10 mouse cellular contexts compared by ENCODE assay signal in the genomic region with DNA sequence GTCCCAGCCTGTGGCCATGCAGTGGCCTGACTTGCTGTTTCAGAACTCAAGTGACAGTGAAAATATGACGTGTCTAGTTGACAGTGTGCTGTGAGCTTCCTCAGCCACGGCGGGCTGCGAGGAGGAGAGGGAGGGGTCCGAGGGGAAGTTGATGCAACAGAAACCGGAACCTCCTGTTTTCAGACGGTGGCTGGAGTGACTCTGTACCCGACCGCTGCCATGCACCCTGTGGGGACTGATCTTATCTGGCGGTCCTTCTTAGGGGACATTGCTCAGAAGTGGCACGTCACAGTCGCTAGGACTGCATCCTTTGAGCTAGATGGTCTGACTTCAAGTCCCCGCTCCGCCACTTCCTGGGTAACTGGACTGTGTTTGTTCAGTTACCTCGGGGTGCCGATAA. TPM values are rescaled to one million over a fixed set of nuclear protein-coding genes. Genes with fewer than 3 reads are reported as not detected.
DNase-seq lines count a peak whose midpoint lies in the region; ATAC-seq and TF ChIP-seq lines count a peak whose summit lies in the region.
"Had no signal": no experiment of that assay in that cellular context is flagged by ENCODE, and none has a peak within 500 bp of the region (broad histone marks: within the 10 kb centered on the region; RNA-seq: fewer than 3 reads in every experiment).

No protein-coding gene starts in this region.

- no peaks in the 10 kb centered on the region for H3K27me3 ChIP-seq in testis, adult 2 months (ENCODE audit: control insufficient read depth, insufficient read depth, low read length)
- H3K27me3 ChIP-seq in liver, embryonic 12.5 days (replicated peaks) = no peaks in the 10 kb centered on the region
- H3K27me3 ChIP-seq in midbrain, embryonic 16.5 days (ENCODE audit: control insufficient read depth, insufficient read depth, low read depth, low read length) = no peaks in the 10 kb centered on the region
- no peaks in the 10 kb centered on the region for H3K27me3 ChIP-seq in midbrain, embryonic 15.5 days (replicated peaks)
- H3K27me3 ChIP-seq: embryonic facial prominence, embryonic 12.5 days; limb, embryonic 13.5 days had no signal

- no peak for TF ChIP-seq CTCF in testis, adult 2 months (IDR thresholded peaks at IDR 0.05; ENCODE audit: control insufficient read depth, insufficient read depth, insufficient replicate concordance, low read depth, low read length)

- no peaks in the 10 kb centered on the region for H3K36me3 ChIP-seq in testis, adult 2 months (ENCODE audit: control insufficient read depth, insufficient read depth, low read length)
- no peaks in the 10 kb centered on the region for H3K36me3 ChIP-seq in liver, embryonic 12.5 days
- no peaks in the 10 kb centered on the region for H3K36me3 ChIP-seq in midbrain, embryonic 16.5 days (ENCODE audit: control insufficient read depth, insufficient read depth, low read length)
- H3K36me3 ChIP-seq in midbrain, embryonic 15.5 days (replicated peaks) = no peaks in the 10 kb centered on the region
- H3K36me3 ChIP-seq: embryonic facial prominence, embryonic 12.5 days; limb, embryonic 13.5 days had no signal

- peak overlapping the region; percentile 49 for H3K4me2 ChIP-seq in liver, embryonic 12.5 days
- H3K4me2 ChIP-seq in midbrain, embryonic 16.5 days (ENCODE audit: low read length) = no peak overlapping the region
- no peak overlapping the region for H3K4me2 ChIP-seq in midbrain, embryonic 15.5 days
- H3K4me2 ChIP-seq: embryonic facial prominence, embryonic 12.5 days; limb, embryonic 13.5 days had no signal

- TF ChIP-seq POLR2A in testis, adult 2 months (IDR thresholded peaks at IDR 0.05; ENCODE audit: control insufficient read depth, low read depth, low read length) = no peak

- H3K4me1 ChIP-seq in testis, adult 2 months (ENCODE audit: control insufficient read depth, insufficient read depth, low read length) = peaks cover 11% of the 10 kb centered on the region
- H3K4me1 ChIP-seq in liver, embryonic 12.5 days = peaks cover 15% of the 10 kb centered on the region
- H3K4me1 ChIP-seq in midbrain, embryonic 16.5 days (ENCODE audit: control insufficient read depth, insufficient read depth, low read length) = no peaks in the 10 kb centered on the region
- H3K4me1 ChIP-seq in midbrain, embryonic 15.5 days = no peaks in the 10 kb centered on the region
- H3K4me1 ChIP-seq: embryonic facial prominence, embryonic 12.5 days had no signal

- no peaks in the 10 kb centered on the region for H3K9me3 ChIP-seq in liver, embryonic 12.5 days (replicated peaks)
- no peaks in the 10 kb centered on the region for H3K9me3 ChIP-seq in midbrain, embryonic 16.5 days (replicated peaks; ENCODE audit: control insufficient read depth, low read length, poor library complexity, severe bottlenecking)
- H3K9me3 ChIP-seq in midbrain, embryonic 15.5 days = no peaks in the 10 kb centered on the region
- H3K9me3 ChIP-seq: embryonic facial prominence, embryonic 12.5 days; limb, embryonic 13.5 days had no signal

- no peak overlapping the region for H3K9ac ChIP-seq in liver, embryonic 12.5 days
- no peak overlapping the region for H3K9ac ChIP-seq in midbrain, embryonic 16.5 days (ENCODE audit: low read depth, low read length)
- H3K9ac ChIP-seq in midbrain, embryonic 15.5 days = no peak overlapping the region
- H3K9ac ChIP-seq: embryonic facial prominence, embryonic 12.5 days; limb, embryonic 13.5 days had no signal

- no peak for DNase-seq in testis, postnatal 14 days (ENCODE audit: low spot score)
- peak; percentile 75 to 78 for DNase-seq in monocyte, adult 2 months (ENCODE audit: low read depth in 1 of 2, low spot score in 2 of 2)
- DNase-seq in thymus, postnatal 36 days = peak; percentile 71 to 76
- DNase-seq in kidney, adult 9 months = no peak

- WGBS in liver, embryonic 12.5 days (ENCODE audit: insufficient replicate concordance) = 26% methylated on average over 16 of the region's 16 CpGs
- WGBS in midbrain, embryonic 16.5 days = 89% methylated on average over 16 of the region's 16 CpGs
- WGBS in midbrain, embryonic 15.5 days = 78% methylated on average over 16 of the region's 16 CpGs

- ATAC-seq in liver, embryonic 12.5 days = peak; percentile 45
- no peak for ATAC-seq in midbrain, embryonic 16.5 days
- no peak for ATAC-seq in midbrain, embryonic 15.5 days (replicated peaks)

- H3K4me3 ChIP-seq in testis, adult 2 months (ENCODE audit: control insufficient read depth, low read depth, low read length) = peak overlapping the region; percentile 54
- 0 out of 2 replicates have a peak overlapping the region, but pooled peaks have one; percentile 21 for H3K4me3 ChIP-seq in liver, embryonic 12.5 days
- no peak overlapping the region for H3K4me3 ChIP-seq in midbrain, embryonic 16.5 days (ENCODE audit: low read depth, low read length)
- no peak overlapping the region for H3K4me3 ChIP-seq in midbrain, embryonic 15.5 days
- H3K4me3 ChIP-seq: embryonic facial prominence, embryonic 12.5 days; limb, embryonic 13.5 days had no signal

- no peak overlapping the region; the same call in 1 of the 2 replicates for H3K27ac ChIP-seq in testis, adult 2 months (ENCODE audit: control insufficient read depth, insufficient read depth, low read depth, low read length)
- peak overlapping the region; percentile 48 for H3K27ac ChIP-seq in liver, embryonic 12.5 days
- H3K27ac ChIP-seq in midbrain, embryonic 16.5 days (ENCODE audit: low read length) = no peak overlapping the region
- no peak overlapping the region for H3K27ac ChIP-seq in midbrain, embryonic 15.5 days
- H3K27ac ChIP-seq: embryonic facial prominence, embryonic 12.5 days; limb, embryonic 13.5 days had no signal

RNA-seq across cellular contexts. Expression of a gene that starts 15.1 kb away (rescaled TPM):
- polyA plus RNA-seq in testis, adult 2 months (2012; rRNA removed) = 9.6 and 13.8 TPM in 2 replicates
- 174 and 185 TPM in 2 replicates for polyA plus RNA-seq in liver, embryonic 12.5 days (2016; fragmentation: Nextera tagmentation; extraction: Ambion mirVana)
- 171 and 179 TPM in 2 replicates for polyA plus RNA-seq in midbrain, embryonic 16.5 days (2015; fragmentation: Nextera tagmentation; extraction: Ambion mirVana)
- polyA plus RNA-seq in midbrain, embryonic 15.5 days (2015; fragmentation: Nextera tagmentation; extraction: Ambion mirVana) = 166 and 168 TPM in 2 replicates

Comparison
In these comparisons a context has a peak if more than half of its experiments do, and no peak if none do; other contexts are left out.
1. H3K4me3 ChIP-seq: peak in testis, adult 2 months (single experiment) and liver, embryonic 12.5 days (single experiment); none in midbrain, embryonic 16.5 days (single experiment) and midbrain, embryonic 15.5 days (single experiment).
2. DNase-seq: peak in monocyte, adult 2 months (2 of 2) and thymus, postnatal 36 days (2 of 2); none in testis, postnatal 14 days (single experiment) and kidney, adult 9 months (single experiment).
3. RNA of a gene that starts 15.1 kb away (polyA plus RNA-seq): 174 to 185 TPM in liver, embryonic 12.5 days, 171 to 179 TPM in midbrain, embryonic 16.5 days and 166 to 168 TPM in midbrain, embryonic 15.5 days; 9.6 to 13.8 TPM in testis, adult 2 months; every median in the first group is over 10 times any median in the second.